Mouse (Mus musculus) heart, embryonic 11.5 days (tissue): ENCODE results near the gene Prkcg. TPM values are rescaled to one million over a fixed set of nuclear protein-coding genes. Genes with fewer than 3 reads are reported as not detected.
A peak's percentile ranks its signal among the peaks of the same experiment; 100 is the strongest.

Source experiments
- ATAC-seq: fragments of 200-750 bp; cut with Nextera tagmentation; replicated peaks from 2 replicates; pipeline ENCODE4 v1.8.0; 2017; ENCODE audit warnings: moderate library complexity; ENCODE audit not compliant: insufficient number of reproducible peaks, low FRiP score, low TSS enrichment
- H3K27ac ChIP-seq: fragments of 300-500 bp; sonication (generic); 2 replicates; pipeline ENCODE4 v1.5.1; 2014; ENCODE audit warnings: mild to moderate bottlenecking, low read depth, low read length
- H3K27me3 ChIP-seq: fragments of 300-500 bp; sonication (generic); 2 replicates; pipeline ENCODE4 v1.6.1; 2014; ENCODE audit warnings: mild to moderate bottlenecking, low read length, mixed read lengths; ENCODE audit not compliant: control insufficient read depth, insufficient read depth
- H3K36me3 ChIP-seq: fragments of 300-500 bp; sonication (generic); 2 replicates; pipeline ENCODE4 v1.6.1; 2014; ENCODE audit warnings: mild to moderate bottlenecking, low read length, moderate library complexity, mixed read lengths; ENCODE audit not compliant: control insufficient read depth, insufficient read depth
- H3K4me1 ChIP-seq: fragments of 300-500 bp; sonication (generic); 2 replicates; pipeline ENCODE4 v1.6.1; 2014; ENCODE audit warnings: low read length; ENCODE audit not compliant: control insufficient read depth, insufficient read depth
- H3K4me2 ChIP-seq: fragments of 300-500 bp; sonication (generic); 2 replicates; pipeline ENCODE4 v1.6.1; 2014; ENCODE audit warnings: mild to moderate bottlenecking, moderate library complexity
- H3K4me3 ChIP-seq: fragments of 300-500 bp; sonication (generic); 2 replicates; pipeline ENCODE4 v1.5.1; 2014; ENCODE audit warnings: low read depth, low read length
- H3K9ac ChIP-seq: fragments of 300-500 bp; sonication (generic); 2 replicates; pipeline ENCODE4 v1.6.1; 2014; ENCODE audit warnings: mild to moderate bottlenecking, low read depth, low read length, moderate library complexity
- H3K9me3 ChIP-seq: fragments of 300-500 bp; sonication (generic); replicated peaks from 2 replicates; pipeline ENCODE4 v1.6.1; 2016; ENCODE audit warnings: low read length; ENCODE audit not compliant: control insufficient read depth
- WGBS: fragments of 180-500 bp; shearing (Covaris S2); extraction: QIAGEN DNeasy Blood & Tissue Kit; methylation state at CpG from one replicate; pipeline ENCODE4 v1.1.7; 2014; ENCODE audit not compliant: insufficient replicate concordance; 5-methylcytosine and 5-hydroxymethylcytosine counted together
- polyA plus RNA-seq: library from polyadenylated mRNA; unstranded; fragments of >200 nt; fragmentation: Nextera tagmentation; extraction: Ambion mirVana; gene quantifications from 2 replicates; pipeline ENCODE4 v1.2.1, GENCODE M21; 2014

The Prkcg gene
- polyA plus RNA-seq, 1 experiment from 2014 or later: 0.14 TPM

DNA sequence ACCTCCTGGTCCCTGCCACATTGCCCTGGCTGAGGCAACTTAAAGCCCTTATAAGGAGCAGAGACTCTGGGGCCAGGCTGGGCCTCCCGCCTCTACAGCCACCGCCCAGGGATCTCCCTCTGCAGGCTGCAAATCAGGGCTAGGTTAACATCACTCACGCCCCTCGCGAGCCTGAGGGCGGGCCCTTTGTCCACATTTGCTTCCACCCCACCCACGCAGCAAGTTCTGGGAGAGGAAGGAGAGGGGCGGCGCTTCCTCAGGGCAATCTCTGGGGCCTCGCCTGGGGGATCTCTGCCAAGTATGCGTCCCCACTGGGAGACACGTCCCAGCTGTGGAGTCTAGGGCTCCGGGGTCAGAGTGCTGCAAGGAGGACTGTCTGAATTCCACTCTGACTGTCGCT lies 3.8 kb downstream of the Prkcg start:
- H3K9ac ChIP-seq: peak overlapping the region; percentile 84
- H3K27me3 ChIP-seq: no peaks in the 10 kb centered on the region
- peak overlapping the region; percentile 83 for H3K4me2 ChIP-seq
- H3K36me3 ChIP-seq: peaks cover 10% of the 10 kb centered on the region
- H3K4me1 ChIP-seq: peaks cover 34% of the 10 kb centered on the region; the same call in 1 of the 2 replicates
- under 1% methylated on average over 14 of the region's 14 CpGs for WGBS
- no peaks in the 10 kb centered on the region for H3K9me3 ChIP-seq
- H3K27ac ChIP-seq: peak overlapping the region; percentile 96
- H3K4me3 ChIP-seq: peak overlapping the region; percentile 62
- peak; percentile 74 for ATAC-seq

- H3K27me3 ChIP-seq: no peaks in the 10 kb centered on the region
- WGBS: 94% methylated on average over 1 of the region's 1 CpGs
- no peak overlapping the region for H3K27ac ChIP-seq
- peaks cover 18% of the 10 kb centered on the region for H3K36me3 ChIP-seq
- H3K9me3 ChIP-seq: no peaks in the 10 kb centered on the region
- peaks cover 42% of the 10 kb centered on the region for H3K4me1 ChIP-seq
- no peak overlapping the region for H3K4me3 ChIP-seq
- H3K4me2 ChIP-seq: no peak overlapping the region
- no peak for ATAC-seq
- no peak overlapping the region for H3K9ac ChIP-seq
Observed at GRCm38 (mm10) chr7:3294794-3295193, 5.8 kb downstream of the Prkcg start.

DNA sequence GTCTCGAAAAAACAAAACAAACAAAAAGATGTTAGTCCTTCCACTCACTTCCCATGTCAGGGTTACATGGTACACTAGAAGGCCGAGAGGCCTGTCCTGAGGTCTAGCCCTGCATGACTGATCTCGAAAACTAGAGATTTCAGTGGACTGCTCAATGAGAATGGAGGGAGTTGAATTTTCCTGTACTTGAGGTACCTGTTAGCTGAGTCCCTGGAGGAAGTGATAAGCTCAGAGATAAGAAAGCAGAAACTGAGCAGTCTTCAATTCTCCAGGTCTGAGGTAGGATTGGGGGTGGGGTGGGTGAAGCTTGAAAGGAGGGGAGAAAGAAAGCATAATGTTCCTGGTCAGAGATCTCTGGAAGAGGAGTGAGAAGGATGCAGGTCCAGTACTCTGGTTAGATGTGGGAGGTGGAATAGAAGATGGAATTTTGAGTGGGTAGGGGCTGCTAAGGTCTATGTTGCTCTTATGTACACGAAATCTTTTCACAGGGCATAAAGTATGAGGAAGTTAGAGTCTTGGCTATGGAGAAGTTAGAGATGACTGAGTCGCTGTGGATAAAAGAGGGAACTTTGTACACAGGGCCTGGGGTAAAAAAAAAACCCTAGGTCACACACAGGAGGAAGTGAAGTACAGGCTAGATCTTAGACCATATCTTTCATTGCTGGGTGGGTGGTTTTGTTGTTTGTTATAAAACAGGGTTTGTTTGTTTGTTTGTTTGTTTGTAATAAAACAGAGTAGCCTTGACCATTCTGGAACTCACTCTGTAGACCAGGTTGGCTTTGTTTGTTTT lies 6.5 kb downstream of the Prkcg start:
- Histone ChIP-seq H3K9me3 (no peaks in the 10 kb centered on the region), H3K9ac (no peak overlapping the region), H3K4me3 (no peak overlapping the region), H3K27me3 (no peaks in the 10 kb centered on the region), H3K4me2 (no peak overlapping the region), H3K27ac (no peak overlapping the region), H3K4me1 (peaks cover 41% of the 10 kb centered on the region), H3K36me3 (peaks cover 19% of the 10 kb centered on the region)
- WGBS: 76% methylated on average over 5 of the region's 5 CpGs
- no peak for ATAC-seq

GRCm38 (mm10) chr7:3296711-3297110 lies 7.7 kb downstream of the Prkcg start:
- Histone ChIP-seq H3K9me3 (no peaks in the 10 kb centered on the region), H3K27me3 (no peaks in the 10 kb centered on the region), H3K4me1 (peaks cover 40% of the 10 kb centered on the region), H3K4me2 (no peak overlapping the region; the same call in 1 of the 2 replicates), H3K4me3 (no peak overlapping the region), H3K27ac (no peak overlapping the region), H3K36me3 (peaks cover 19% of the 10 kb centered on the region), H3K9ac (no peak overlapping the region)
- no peak for ATAC-seq
- 88% methylated on average over 16 of the region's 16 CpGs for WGBS

DNA sequence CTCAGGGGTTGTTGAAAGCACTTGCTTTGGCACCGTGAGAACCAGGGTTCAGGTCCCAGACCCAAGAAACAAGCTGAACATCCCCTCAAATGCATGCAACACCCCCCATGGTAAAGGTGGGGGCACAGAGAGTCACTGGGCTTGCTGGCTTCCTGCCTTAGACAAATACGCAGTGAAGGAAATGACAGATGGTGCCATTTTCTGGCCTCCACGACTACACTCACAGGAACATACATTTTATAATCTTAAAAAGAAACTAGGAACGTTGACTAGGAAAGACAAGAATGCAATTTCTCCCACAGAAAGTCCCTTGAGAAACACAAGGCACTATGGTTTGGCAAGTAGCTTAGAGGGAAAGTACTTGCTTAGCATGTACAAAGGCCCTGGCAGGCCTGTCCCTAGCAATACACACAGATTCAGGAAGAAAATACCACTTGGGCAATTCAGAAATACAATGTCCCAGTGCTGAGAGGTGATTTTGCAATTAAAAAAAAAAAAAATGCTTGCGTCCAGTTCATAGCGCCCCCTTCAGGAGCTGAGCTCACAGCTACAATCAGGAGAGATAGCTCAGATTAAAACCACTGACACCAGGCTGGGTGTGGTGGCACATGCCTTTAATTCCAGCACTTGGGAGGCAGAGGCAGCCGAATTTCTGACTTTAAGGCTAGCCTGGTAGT lies 11.1 kb downstream of the Prkcg start:
- Histone ChIP-seq H3K9me3 (no peaks in the 10 kb centered on the region), H3K4me3 (no peak overlapping the region), H3K27me3 (peaks cover 25% of the 10 kb centered on the region), H3K9ac (no peak overlapping the region), H3K4me1 (peaks cover 30% of the 10 kb centered on the region), H3K27ac (no peak overlapping the region), H3K4me2 (no peak overlapping the region), H3K36me3 (peaks cover 12% of the 10 kb centered on the region; the same call in 1 of the 2 replicates)
- 53% methylated on average over 7 of the region's 7 CpGs for WGBS
- ATAC-seq: no peak

GRCm38 (mm10) chr7:3300891-3301627 lies 12.1 kb downstream of the Prkcg start:
- H3K4me1 ChIP-seq: peaks cover 27% of the 10 kb centered on the region
- no peak overlapping the region for H3K4me3 ChIP-seq
- 40% methylated on average over 8 of the region's 8 CpGs for WGBS
- H3K27me3 ChIP-seq: peaks cover 34% of the 10 kb centered on the region
- H3K27ac ChIP-seq: no peak overlapping the region
- H3K4me2 ChIP-seq: no peak overlapping the region
- H3K9ac ChIP-seq: no peak overlapping the region
- no peaks in the 10 kb centered on the region for H3K9me3 ChIP-seq
- ATAC-seq: no peak
- H3K36me3 ChIP-seq: peaks cover 12% of the 10 kb centered on the region; the same call in 1 of the 2 replicates

DNA sequence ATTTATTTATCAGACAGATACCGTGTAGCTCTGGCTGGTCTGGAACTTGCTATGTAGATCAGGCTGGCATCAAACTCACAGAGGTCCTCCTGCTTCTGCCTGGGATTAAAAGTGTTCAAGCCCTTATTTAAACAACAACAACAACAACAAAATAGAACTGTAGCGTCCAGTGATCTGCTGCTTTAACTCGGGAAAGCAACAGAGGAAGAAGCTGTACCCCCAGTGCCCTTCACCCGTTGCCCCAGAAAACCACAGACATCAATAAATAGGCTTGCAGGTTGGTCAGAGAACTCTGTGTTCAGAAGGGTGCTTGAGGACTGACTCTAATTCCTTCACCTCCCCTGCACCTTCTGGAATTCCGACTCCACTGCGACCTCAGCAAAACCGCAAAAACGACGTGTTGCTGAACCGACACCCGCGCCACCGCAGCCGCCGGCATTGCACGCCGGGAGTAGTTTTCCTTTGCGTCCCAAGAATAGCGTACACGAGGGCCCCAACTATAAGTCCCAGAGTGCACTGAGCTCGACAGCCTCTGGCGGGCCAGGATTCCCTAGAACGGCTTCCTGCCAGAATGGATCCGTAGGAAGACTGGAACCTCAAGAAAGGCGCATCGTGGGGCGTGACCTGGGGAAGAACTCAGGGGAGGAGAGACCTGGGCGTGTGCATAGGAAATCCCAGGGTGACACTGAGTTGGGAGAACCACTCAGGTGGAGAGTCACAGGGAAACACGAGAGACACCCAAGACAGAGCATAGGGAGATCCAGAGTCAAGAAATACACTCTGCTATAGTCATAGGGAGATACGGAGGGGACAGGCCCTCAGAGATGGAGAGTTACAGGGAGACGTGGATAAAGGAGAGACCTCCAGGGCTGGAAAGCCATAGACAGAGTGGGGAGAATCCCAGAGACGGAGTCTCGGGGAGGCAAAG lies 12.9 kb downstream of the Prkcg start:
- Histone ChIP-seq H3K27ac (peak overlapping the region; percentile 57; the same call in 1 of the 2 replicates), H3K36me3 (peaks cover 12% of the 10 kb centered on the region; the same call in 1 of the 2 replicates), H3K27me3 (peaks cover 37% of the 10 kb centered on the region), H3K9ac (peak overlapping the region; percentile 62), H3K4me2 (peak overlapping the region; percentile 87), H3K4me1 (peaks cover 24% of the 10 kb centered on the region), H3K9me3 (no peaks in the 10 kb centered on the region), H3K4me3 (peak overlapping the region; percentile 45)
- 6% methylated on average over 33 of the region's 33 CpGs for WGBS
- ATAC-seq: no peak
